Mouse (Mus musculus): ENCODE results near the gene Alg9.
A peak's percentile ranks its signal among the peaks of the same experiment; 100 is the strongest.

Gene Alg9

DNA sequence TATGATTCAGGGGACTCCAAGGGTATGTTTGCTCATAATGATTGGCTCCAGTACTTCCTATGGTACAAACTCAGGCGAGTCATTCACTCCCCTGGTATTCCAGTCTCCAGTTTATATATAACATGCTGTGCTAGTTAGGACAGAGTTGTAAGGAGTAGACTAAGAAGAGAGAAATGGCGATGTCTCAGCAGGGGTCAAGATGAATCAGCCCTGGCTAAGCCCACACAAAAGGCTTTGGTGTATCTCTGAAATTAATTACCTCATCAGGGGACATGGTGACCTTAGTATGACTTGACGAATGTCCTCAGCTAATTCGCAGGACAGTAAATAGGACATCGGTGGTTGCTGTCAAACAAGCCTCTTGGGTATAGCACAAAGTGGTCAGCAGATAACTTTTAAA, 18.1 kb upstream of the Alg9 start:
- no peak for DNase-seq (ENCODE audit: low read depth, low spot score)

DNA sequence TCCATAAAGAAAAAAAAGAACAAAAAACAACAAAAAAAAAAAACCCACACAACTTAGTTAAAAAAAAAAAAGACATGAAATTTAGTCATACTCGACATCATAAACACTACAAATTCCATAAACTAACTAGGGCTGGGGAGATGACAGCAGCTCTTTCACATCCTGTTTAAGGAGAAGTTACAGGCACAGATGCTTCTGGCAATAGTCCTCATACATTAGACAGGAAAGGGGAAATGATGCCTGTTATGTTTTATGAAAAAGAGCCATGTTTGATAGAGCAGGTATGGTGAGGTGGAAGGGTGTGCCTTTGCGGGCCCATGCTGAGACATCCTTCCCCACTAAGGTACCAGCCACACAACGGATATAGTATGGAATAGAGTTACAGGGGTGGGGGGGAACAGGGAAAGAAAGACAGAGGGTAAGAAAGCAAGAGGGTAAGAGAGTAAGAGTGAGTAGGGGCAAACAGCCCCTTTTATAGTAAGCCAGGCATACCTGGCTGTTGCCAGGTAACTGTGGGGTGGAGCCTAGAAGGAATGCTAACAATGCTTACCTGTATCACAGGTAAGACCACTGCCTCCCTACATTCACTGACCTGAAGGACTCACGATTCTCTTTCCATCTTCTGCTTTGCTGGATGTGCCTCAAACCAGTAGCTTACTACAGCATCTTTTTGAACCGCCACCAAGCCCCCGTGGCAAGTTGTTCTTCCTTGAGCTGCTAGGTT, 13.1 kb upstream of the Alg9 start:
- no peak for DNase-seq (ENCODE audit: low read depth, low spot score)

DNA sequence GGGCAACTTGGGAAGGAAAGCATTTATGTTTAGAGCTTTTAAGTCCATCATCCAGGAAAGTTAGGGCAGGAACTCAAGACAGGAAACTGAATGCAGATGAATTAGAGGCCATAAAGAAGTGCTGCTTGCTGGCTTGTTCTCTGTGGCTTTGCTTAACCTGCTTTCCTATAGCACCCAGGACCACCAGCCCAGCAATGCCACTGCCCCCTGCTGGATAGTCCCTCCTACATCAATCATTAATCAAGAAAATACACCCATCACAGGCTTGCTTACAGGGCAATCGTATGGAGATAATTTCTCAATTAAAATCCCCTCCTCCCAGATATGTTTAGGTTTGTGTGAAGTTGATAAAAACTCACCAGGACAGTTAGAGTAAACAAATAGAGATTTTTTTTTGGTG, 11.5 kb upstream of the Alg9 start:
- DNase-seq (ENCODE audit: low read depth, low spot score), result peak; percentile 34

DNA sequence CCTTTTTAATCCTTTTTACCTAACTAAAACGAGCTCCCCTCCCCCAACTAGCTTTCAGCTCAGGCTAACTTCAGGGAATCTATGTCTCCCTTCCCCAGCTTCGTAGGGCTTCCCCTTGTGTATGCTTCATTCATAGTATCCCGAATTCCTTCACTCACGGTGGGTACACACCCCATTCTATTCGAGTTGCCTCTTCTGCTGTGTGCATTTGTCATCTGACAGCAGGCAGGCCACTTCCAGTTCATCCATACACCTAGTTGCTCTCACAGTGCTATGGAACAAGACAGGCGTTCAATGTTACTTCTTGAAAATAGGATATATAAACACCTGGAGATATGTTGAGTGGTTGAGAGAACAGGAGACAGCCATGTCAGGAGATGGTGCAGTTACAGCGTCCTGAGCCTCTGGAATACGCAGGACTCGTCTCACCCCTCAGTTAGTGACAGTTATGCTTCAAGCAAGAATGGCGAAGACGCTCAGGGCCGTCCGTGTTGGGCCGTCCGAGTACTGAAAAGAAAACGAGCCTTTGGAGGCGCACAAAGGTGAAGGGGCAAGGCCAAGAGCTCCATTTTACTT, 7.2 kb upstream of the Alg9 start:
- no peak for DNase-seq (ENCODE audit: low read depth, low spot score)

- peak; percentile 97 for DNase-seq (ENCODE audit: low read depth, low spot score)
Observed at GRCm38 (mm10) chr9:50768107-50769002, 6.5 kb upstream of the Alg9 start, which contains the start of gene Fdxacb1. Fdxacb1 (plus strand) TSS chr9:50768236.

DNA sequence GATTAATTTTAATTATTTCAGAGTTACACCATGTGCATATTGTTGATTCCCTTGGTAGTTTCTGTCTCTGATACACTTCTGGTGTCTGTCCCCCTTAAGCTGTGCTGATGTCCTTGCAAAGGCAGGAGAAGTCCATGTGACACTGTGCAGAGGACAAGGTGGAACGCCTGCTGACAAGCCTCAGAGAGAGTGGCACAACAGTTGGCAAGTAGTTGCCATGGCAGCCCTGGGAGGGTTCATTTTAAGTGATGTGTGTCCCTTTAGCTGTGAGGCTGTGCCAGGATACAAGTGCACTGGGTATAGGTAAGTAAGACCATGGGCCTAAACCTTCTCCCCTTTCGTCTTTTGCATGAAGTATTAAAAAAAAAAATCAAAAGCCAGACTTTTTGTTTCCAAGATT, 4.8 kb upstream of the Alg9 start:
- DNase-seq (ENCODE audit: low read depth, low spot score), result no peak

GRCm38 (mm10) chr9:50774026-50774462, 775 bp upstream of the Alg9 start:
- no peak for DNase-seq (ENCODE audit: low read depth, low spot score)

DNA sequence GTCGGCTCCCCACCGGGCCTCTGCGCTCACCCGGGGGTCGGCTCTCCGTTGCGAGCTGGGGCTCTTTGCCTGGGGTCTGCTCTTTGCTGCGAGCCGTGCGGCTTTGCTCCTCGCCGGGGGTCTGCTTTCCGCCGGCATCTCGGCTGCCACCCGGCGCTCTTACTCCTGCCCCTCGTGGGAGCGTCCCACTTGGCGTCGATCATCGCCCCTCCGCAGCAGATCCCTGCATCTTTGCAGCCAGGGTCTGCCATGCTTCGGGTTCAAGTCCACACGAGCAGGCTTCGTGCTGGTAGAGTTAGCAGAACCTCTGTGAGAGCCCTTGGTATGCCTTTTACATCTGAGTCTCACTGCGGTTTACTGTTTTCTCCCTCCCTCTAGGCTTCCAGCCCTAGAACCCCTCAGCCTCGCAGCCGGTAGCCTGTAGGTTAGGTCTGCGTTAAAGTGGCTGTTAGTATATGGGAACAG, 875 bp downstream of the Alg9 start:
- peak; percentile 26 for DNase-seq (ENCODE audit: low read depth, low spot score)

GRCm38 (mm10) chr9:50776162-50776760, 1.4 kb downstream of the Alg9 start:
- no peak for DNase-seq (ENCODE audit: low read depth, low spot score)

- peak; percentile 37 for DNase-seq (ENCODE audit: low read depth, low spot score)
Observed at GRCm38 (mm10) chr9:50782155-50782554, 7.3 kb downstream of the Alg9 start.

DNA sequence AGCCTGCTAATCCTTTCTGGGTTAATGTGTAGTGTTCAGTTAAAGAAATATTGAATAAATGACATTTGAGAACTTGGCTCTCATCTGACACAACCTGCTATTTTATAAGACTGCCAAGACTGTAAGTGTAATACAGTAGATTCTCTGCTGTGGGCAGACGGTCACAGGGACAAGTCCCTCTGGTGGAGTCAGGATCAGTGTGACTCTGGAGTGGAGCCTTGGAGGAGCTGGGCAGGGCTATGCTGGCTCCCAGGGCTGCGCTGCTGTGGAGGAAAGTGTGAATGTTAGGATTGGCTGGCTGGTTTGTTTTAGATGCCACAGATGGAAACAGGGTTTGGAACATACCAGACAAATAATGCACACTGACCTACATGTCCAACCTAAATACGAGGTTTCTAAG, 20.4 kb downstream of the Alg9 start:
- DNase-seq (ENCODE audit: low read depth, low spot score), result no peak

DNA sequence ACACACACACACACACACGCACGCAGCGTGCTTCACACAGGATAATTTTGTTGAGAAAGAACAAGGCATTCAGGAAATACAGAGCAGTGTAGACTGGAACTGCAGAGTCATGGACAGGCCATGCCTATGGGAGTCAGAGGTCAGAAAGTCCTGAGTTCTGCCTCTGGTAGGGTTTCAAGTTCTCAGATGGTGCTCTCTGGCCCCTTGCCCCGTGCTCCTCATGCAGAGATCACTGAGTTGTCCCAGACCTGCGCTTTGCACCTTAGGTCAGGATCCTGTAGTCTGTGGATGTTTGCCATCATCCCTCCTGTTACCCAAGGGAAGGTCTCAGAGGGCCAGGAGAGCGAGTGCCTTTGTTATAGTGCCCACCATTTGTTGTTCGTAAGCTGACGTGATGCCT, 22.0 kb downstream of the Alg9 start:
- DNase-seq (ENCODE audit: low read depth, low spot score), result no peak

DNA sequence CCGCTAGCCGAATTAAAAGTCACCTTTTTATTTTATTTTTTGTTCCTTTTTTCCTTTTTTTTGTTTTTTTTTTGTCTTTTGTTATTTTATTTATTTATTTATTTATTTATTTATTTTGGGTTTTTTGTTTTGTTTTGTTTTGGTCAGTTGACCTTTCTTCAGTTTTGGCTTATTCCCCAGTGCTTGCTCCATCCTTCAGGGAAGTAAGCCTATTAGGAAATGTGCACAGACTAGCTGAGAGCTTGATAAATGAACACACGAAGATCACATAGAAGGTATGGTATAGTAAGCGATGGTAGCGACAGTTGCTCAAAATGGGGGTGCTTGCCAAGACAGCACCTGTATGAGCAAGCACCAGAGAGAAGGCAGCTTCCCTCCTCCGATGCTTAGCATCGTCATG, 22.8 kb downstream of the Alg9 start:
- DNase-seq (ENCODE audit: low read depth, low spot score), result no peak

- no peak for DNase-seq (ENCODE audit: low read depth, low spot score)
Observed at GRCm38 (mm10) chr9:50798368-50798767, 23.5 kb downstream of the Alg9 start.

GRCm38 (mm10) chr9:50800985-50801384, 26.2 kb downstream of the Alg9 start:
- peak; percentile 54 for DNase-seq (ENCODE audit: low read depth, low spot score)

GRCm38 (mm10) chr9:50803055-50803671, 28.3 kb downstream of the Alg9 start:
- no peak for DNase-seq (ENCODE audit: low read depth, low spot score)

DNA sequence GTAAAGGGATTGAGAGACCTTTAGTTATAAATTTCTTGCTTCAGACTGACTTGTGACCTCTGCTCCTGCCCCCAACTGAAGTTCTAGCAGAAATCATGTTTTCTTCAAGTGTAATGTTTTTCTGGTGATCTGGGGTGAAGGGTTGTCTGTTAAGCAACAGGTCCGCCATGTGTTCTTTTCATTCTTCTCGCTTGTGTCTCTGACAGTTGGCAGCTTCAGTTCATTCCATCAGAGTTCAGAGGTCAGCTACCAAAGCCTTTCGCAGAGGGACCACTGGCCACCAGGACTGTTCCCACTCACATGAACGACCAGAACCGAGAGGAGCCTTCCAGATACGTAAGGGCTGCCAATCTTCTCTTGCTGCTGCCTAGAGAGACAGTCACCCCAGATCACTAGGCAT, 33.7 kb downstream of the Alg9 start:
- no peak for DNase-seq (ENCODE audit: low read depth, low spot score)

DNA sequence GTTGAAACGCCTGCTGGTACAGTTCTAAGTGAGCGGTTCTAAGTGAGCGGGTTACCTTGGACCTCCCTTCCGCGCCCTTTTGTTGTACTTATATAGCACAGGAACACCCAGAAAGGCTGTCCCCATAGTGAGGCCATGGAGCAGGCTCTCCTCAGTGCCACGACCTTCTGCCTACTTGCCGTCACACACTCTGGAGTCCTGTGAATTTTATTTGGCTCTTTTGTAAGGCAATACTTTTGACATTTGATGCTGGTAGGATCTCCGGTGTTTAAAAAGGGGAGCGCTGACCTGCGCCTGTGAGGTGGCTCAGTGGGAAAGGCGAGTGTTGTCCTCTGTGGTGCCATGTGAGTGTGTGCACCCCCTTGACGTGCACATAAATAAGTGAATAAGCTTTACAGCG, 34.3 kb downstream of the Alg9 start:
- no peak for DNase-seq (ENCODE audit: low read depth, low spot score)

DNA sequence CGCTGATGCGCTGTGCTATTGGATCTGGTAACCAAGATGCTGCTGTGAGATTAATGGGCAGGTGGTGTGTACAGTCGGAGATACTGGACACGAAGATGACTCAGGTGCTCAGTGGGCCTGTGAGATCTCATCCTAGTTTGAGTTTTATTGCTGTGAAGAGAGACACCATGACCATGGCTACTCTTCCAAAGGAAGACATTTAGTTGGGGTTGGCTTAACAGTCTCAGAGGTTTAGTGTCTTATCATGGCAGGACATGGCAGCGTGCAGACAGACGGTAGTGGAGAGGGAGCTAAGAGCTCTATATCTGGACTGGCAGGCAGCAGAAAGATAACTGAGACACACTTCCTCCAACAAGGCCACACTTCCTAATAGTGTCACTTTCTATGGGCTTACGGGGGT, 36.4 kb downstream of the Alg9 start:
- no peak for DNase-seq (ENCODE audit: low read depth, low spot score)

- DNase-seq (ENCODE audit: low read depth, low spot score), result no peak
Observed at GRCm38 (mm10) chr9:50811746-50812145, 36.9 kb downstream of the Alg9 start.

GRCm38 (mm10) chr9:50813796-50814195, 39.0 kb downstream of the Alg9 start:
- no peak for DNase-seq (ENCODE audit: low read depth, low spot score)

GRCm38 (mm10) chr9:50815666-50816065, 40.8 kb downstream of the Alg9 start:
- no peak for DNase-seq (ENCODE audit: low read depth, low spot score)

Measured in mesoderm, embryonic 11.5 days (tissue).